Mouse (Mus musculus) hindbrain, postnatal 0 days (tissue): ENCODE measurements around the gene Wbp2. TPM values are rescaled to one million over a fixed set of nuclear protein-coding genes. Genes with fewer than 3 reads are reported as not detected.
"Not testable (repeated sequence)": the region's sequence is repeated elsewhere in the genome, so short reads cannot be mapped to it uniquely, and the experiment has no call there.

Source experiments
- ATAC-seq: fragments of 200-750 bp; cut with Nextera tagmentation; 2 replicates; pipeline ENCODE4 v1.8.0; 2017; ENCODE audit warnings: mild to moderate bottlenecking, moderate TSS enrichment, moderate library complexity
- DNase-seq: peaks from one replicate; pipeline ENCODE4 v3.0.0-alpha.2; 2015; ENCODE audit warnings: low spot score
- H3K27ac ChIP-seq: fragments of 300-500 bp; sonication (generic); 2 replicates; pipeline ENCODE4 v1.5.1; 2014; ENCODE audit warnings: mild to moderate bottlenecking
- H3K27me3 ChIP-seq: fragments of 300-500 bp; sonication (generic); 2 replicates; pipeline ENCODE4 v1.6.1; 2014; ENCODE audit warnings: low read length, mixed read lengths; ENCODE audit not compliant: insufficient read depth
- H3K36me3 ChIP-seq: fragments of 300-500 bp; sonication (generic); 2 replicates; pipeline ENCODE4 v1.6.1; 2014; ENCODE audit warnings: low read length, mixed read lengths; ENCODE audit not compliant: insufficient read depth
- H3K4me1 ChIP-seq: fragments of 300-500 bp; sonication (generic); 2 replicates; pipeline ENCODE4 v1.6.1; 2014; ENCODE audit warnings: antibody characterized with exemption, low read length, mixed read lengths; ENCODE audit not compliant: insufficient read depth
- H3K4me2 ChIP-seq: fragments of 300-500 bp; sonication (generic); 2 replicates; pipeline ENCODE4 v1.6.1; 2014; ENCODE audit warnings: low read depth, mild to moderate bottlenecking, low read length, moderate library complexity, mixed read lengths
- H3K4me3 ChIP-seq: fragments of 300-500 bp; sonication (generic); 2 replicates; pipeline ENCODE4 v1.5.1; 2014; ENCODE audit warnings: low read length
- H3K9ac ChIP-seq: fragments of 300-500 bp; sonication (generic); replicated peaks from 2 replicates; pipeline ENCODE4 v1.6.1; 2014; ENCODE audit warnings: mild to moderate bottlenecking, low read length, moderate library complexity, mixed read lengths
- H3K9me3 ChIP-seq: fragments of 300-500 bp; sonication (generic); 2 replicates; pipeline ENCODE4 v1.6.1; 2016; ENCODE audit warnings: low read length, mixed read lengths
- CTCF ChIP-seq: IDR thresholded peaks from 2 replicates; pipeline ENCODE4 v1.5.1; 2016; ENCODE audit warnings: antibody characterized with exemption, control low read depth, low read depth
- WGBS: fragments of 180-500 bp; shearing (Covaris S2); extraction: QIAGEN DNeasy Blood & Tissue Kit; methylation state at CpG from one replicate; pipeline ENCODE4 v1.1.7; 2014; 5-methylcytosine and 5-hydroxymethylcytosine counted together
- polyA plus RNA-seq: library from polyadenylated mRNA; unstranded; fragments of >200 nt; fragmentation: Nextera tagmentation; extraction: Ambion mirVana; gene quantifications from 2 replicates; pipeline ENCODE4 v1.2.1, GENCODE M21; 2015
- total RNA-seq: library from RNA; depleted of rRNA; stranded (reverse); fragments of >200 nt; gene quantifications from 2 replicates; pipeline ENCODE4 v1.2.3, GENCODE M21; 2014

Wbp2 gene
- total and polyA plus RNA-seq, 2 experiments from 2014 or later = 171 to 234 TPM

DNA sequence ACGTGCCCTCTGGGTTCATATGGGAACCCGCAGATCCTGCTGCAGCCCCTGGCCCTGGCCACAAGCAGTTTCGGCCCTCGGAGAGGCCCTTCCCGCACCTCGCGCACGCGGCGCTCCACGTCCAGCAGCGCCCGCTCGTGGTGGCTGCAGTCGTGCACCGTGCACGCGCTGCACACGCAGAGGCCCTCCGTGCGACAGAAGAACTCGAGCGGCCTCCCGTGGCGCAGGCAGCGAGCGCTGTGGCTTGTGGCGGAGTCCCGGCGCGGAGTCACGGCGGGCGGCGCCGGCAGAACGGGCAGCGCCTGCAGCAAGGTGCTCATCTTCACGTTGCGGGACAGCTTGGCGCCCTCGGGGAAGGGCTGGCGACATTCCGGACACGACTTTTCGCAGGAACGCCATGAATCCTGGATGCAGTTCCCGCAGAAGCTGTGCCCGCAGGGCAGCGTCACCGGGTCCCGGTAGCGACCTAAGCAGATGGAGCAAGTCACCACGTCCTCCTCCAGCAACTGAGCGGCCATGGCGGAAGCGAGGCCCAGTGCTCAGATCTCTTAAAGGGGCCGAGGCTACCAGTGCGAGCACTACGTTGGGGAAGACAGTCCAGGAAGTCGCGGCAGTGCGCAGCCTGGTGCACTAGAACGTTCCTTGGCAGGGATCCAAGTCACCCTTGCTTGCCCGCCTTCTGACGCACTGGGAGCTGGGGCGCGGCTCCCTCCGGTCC lies 43.9 kb upstream of the Wbp2 start, which contains the start of gene Trim65:
Gene Trim65 (minus strand): TSS at position 641 of the 718 bp plus-strand sequence.
- Histone ChIP-seq H3K4me1 (peaks cover 20% of the 10 kb centered on the region), H3K27me3 (no peaks in the 10 kb centered on the region), H3K9me3 (no peaks in the 10 kb centered on the region), H3K27ac (peak within 1 kb of the TSS; percentile 91), H3K36me3 (peaks cover 11% of the 10 kb centered on the region), H3K4me2 (peak within 1 kb of the TSS; percentile 65), H3K9ac (peak within 1 kb of the TSS; percentile 68), H3K4me3 (peak within 1 kb of the TSS; percentile 47)
- under 1% methylated on average over 69 of the region's 69 CpGs for WGBS
- peak; percentile 75 for TF ChIP-seq CTCF
- ATAC-seq (peak; percentile 89), DNase-seq (peak; percentile 96)

- WGBS = 26% methylated on average over 8 of the region's 8 CpGs
- Histone ChIP-seq H3K27me3 (no peaks in the 10 kb centered on the region), H3K36me3 (peaks cover 14% of the 10 kb centered on the region), H3K27ac (peak overlapping the region; percentile 91), H3K9ac (peak overlapping the region; percentile 68), H3K9me3 (no peaks in the 10 kb centered on the region), H3K4me3 (peak overlapping the region; percentile 47), H3K4me1 (peaks cover 20% of the 10 kb centered on the region), H3K4me2 (peak overlapping the region; percentile 65)
- DNase-seq (peak; percentile 34), ATAC-seq (peak; percentile 24)
- TF ChIP-seq CTCF = no peak
Measured at GRCm38 (mm10) chr11:116129993-116130487, 43.2 kb upstream of the Wbp2 start.

- WGBS = 78% methylated on average over 9 of the region's 9 CpGs
- H3K4me3 ChIP-seq = no peak overlapping the region
- H3K4me2 ChIP-seq = peak overlapping the region; percentile 65
- ATAC-seq (no peak), DNase-seq (no peak)
- peak overlapping the region; percentile 68; the same call in 1 of the 2 replicates for H3K9ac ChIP-seq
- no peak for TF ChIP-seq CTCF
- no peaks in the 10 kb centered on the region for H3K27me3 ChIP-seq
- H3K27ac ChIP-seq = peak overlapping the region; percentile 91; the same call in 1 of the 2 replicates
- peaks cover 14% of the 10 kb centered on the region for H3K36me3 ChIP-seq
- H3K4me1 ChIP-seq = peaks cover 20% of the 10 kb centered on the region
- no peaks in the 10 kb centered on the region for H3K9me3 ChIP-seq
Measured at GRCm38 (mm10) chr11:116129091-116129790, 42.4 kb upstream of the Wbp2 start.

GRCm38 (mm10) chr11:116127986-116128385 lies 41.2 kb upstream of the Wbp2 start:
- DNase-seq = peak; percentile 65
- no peak overlapping the region for H3K9ac ChIP-seq
- no peak overlapping the region for H3K4me3 ChIP-seq
- peaks cover 20% of the 10 kb centered on the region for H3K4me1 ChIP-seq
- peaks cover 14% of the 10 kb centered on the region for H3K36me3 ChIP-seq
- H3K27ac ChIP-seq = peak overlapping the region; percentile 58; the same call in 1 of the 2 replicates
- WGBS = 42% methylated on average over 9 of the region's 9 CpGs
- no peak for TF ChIP-seq CTCF
- H3K27me3 ChIP-seq = no peaks in the 10 kb centered on the region
- no peak overlapping the region for H3K4me2 ChIP-seq
- no peak; the same call in 1 of the 2 replicates for ATAC-seq
- H3K9me3 ChIP-seq = no peaks in the 10 kb centered on the region

DNA sequence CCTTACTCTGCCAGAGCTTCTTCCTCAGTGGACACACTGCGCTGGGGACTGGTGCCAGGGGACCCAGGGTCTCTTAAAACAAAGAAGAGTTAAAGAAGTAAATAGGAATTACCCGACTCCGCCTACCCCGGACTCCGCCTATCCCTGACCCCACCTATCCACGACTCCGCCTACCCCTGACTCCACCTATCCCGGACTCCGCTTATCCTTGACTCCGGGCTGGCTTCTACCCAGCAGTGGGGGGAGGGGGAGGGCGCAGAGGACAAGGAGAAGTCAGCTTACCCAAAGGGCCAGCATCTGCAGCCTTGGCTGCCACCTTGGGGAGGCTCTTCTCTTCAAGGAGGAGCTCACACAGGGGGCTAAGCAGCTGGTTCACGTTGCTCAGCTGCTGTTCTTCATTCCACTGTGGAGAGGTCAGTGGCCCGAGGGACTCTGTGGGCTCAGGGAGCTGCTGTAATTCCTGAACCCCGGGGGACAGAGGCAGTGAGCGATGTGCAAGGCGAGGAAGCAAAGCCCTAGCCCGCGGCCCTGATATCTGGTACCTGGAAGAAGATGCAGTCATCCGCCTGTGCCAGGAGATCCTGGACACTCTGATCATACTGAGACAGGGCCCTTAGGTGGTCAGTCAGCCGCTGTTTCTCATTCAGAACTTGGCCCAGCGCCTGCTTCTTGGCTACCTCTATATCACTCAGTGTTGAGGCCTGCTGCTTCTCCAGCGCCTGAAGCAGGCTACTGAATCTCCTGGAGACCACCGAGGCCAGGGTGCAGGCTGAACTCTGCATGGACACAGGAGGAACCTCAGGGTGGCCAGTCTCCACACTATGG lies 40.6 kb upstream of the Wbp2 start, which contains the start of gene Trim47:
Gene Trim47 (minus strand): TSS at position 55 of the 825 bp plus-strand sequence.
- Histone ChIP-seq H3K36me3 (peaks cover 12% of the 10 kb centered on the region), H3K4me3 (no peak within 1 kb of the TSS), H3K4me1 (peaks cover 20% of the 10 kb centered on the region), H3K27me3 (no peaks in the 10 kb centered on the region), H3K4me2 (0 out of 2 replicates have a peak within 1 kb of the TSS, but pooled peaks have one; percentile 5), H3K27ac (peak within 1 kb of the TSS; percentile 58; the same call in 1 of the 2 replicates), H3K9me3 (no peaks in the 10 kb centered on the region), H3K9ac (no peak within 1 kb of the TSS)
- ATAC-seq (no peak), DNase-seq (peak; percentile 53)
- no peak for TF ChIP-seq CTCF
- WGBS = 29% methylated on average over 23 of the region's 23 CpGs

DNA sequence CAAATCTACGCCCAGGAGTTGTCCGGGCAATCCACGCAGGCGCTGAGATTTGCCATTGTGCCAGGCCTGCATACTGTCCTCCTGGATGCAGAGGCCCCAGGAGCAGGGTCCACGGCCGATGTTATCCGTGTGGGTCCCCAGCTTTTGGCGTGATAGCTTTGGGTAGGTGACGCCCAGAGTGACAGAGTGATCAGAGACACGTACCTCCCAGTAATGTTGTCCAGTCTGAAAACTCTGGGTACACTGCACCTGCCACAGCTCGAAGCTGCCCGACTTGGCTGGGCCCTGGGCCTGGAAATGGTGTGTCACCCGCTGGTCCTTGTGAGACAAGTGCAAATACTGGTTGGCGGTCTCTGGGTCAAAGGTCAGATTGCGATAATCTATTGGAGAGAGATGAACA lies 39.5 kb upstream of the Wbp2 start:
- no peak for DNase-seq
- no peak overlapping the region for H3K4me2 ChIP-seq
- H3K9ac ChIP-seq = no peak overlapping the region
- H3K27ac ChIP-seq = no peak overlapping the region
- H3K4me3 ChIP-seq = no peak overlapping the region
- no peak for ATAC-seq
- no peak for TF ChIP-seq CTCF
- WGBS = 94% methylated on average over 15 of the region's 15 CpGs
- H3K36me3 ChIP-seq = peaks cover 11% of the 10 kb centered on the region; the same call in 1 of the 2 replicates
- H3K27me3 ChIP-seq = no peaks in the 10 kb centered on the region
- H3K4me1 ChIP-seq = peaks cover 18% of the 10 kb centered on the region
- H3K9me3 ChIP-seq = no peaks in the 10 kb centered on the region

GRCm38 (mm10) chr11:116121731-116122245 lies 35.0 kb upstream of the Wbp2 start:
- WGBS = 92% methylated on average over 8 of the region's 8 CpGs
- not testable (repeated sequence) for ATAC-seq, H3K4me2 ChIP-seq, H3K9me3 ChIP-seq, DNase-seq, H3K9ac ChIP-seq, H3K27ac ChIP-seq, H3K27me3 ChIP-seq, H3K4me3 ChIP-seq, H3K4me1 ChIP-seq
- H3K36me3 ChIP-seq = peaks cover 11% of the 10 kb centered on the region; the same call in 1 of the 2 replicates
